Mouse (Mus musculus) left cerebral cortex, postnatal 25 days (tissue): ENCODE measurements around the gene Olfr639. TPM values are rescaled to one million over a fixed set of nuclear protein-coding genes. Genes with fewer than 3 reads are reported as not detected.
"Not testable (repeated sequence)": the region's sequence is repeated elsewhere in the genome, so short reads cannot be mapped to it uniquely, and the experiment has no call there.

Experiments
- DNase-seq, 2 experiments: peaks; one replicate each; pipeline ENCODE4 v3.0.0; 2022; ENCODE audit warnings: low spot score in 2 of 2, mixed read lengths in 1 of 2
- intact Hi-C: fragments of 180-260 bp; cut with DNase I; formaldehyde crosslinking; loops from one replicate; pipeline ENCODE4 v1.15.1; 2025
- total RNA-seq, 2 experiments: library from RNA; stranded (reverse); gene quantifications; 2 replicates each; pipeline ENCODE4 v1.2.3; 2021

Olfr639 gene
- total RNA-seq, result under 1 TPM; 0.07 to 0.16 TPM

DNA sequence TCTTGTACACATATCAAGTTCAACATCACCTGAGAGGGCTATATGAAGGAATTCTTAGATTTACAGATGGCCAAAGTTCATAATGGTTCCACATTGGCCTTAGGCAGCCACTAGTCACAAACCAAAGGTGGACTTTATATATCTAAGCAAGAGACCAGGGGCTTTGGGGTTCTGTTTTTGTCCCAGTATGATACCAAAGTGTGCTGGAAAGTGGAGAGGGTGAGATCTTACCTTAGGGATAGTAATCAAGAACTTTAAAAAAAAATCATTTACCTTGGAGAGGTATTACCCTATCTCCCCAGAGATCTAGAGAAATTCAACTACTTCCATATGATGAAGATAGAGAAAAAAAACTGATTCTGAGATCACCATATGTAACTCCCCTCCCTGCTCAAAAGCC, at the start of gene Olfr639:
Gene Olfr639, minus strand, starts transcription at position 101 of the 400 bp plus-strand sequence.
- intact Hi-C loops, result no loop called here
- no peak for DNase-seq

- DNase-seq, result no peak
- intact Hi-C loops, result no loop called here
Observed at GRCm38 (mm10) chr7:104061345-104061744, 44.2 kb upstream of the Olfr639 start, which contains the start of gene 4930516K23Rik. TSS of gene 4930516K23Rik (minus strand) at chr7:104061445.

- intact Hi-C loops, result no loop called here
Observed at GRCm38 (mm10) chr7:104059215-104059614, 42.1 kb upstream of the Olfr639 start.

GRCm38 (mm10) chr7:104052566-104052965, 35.5 kb upstream of the Olfr639 start, which contains the start of gene Olfr642:
TSS of gene Olfr642 (minus strand) at chr7:104052666.
- intact Hi-C loops, result no loop called here

More at GRCm38 (mm10) chr7:104059215-104059614, 42.1 kb upstream of the Olfr639 start:
- no peak for DNase-seq

DNA sequence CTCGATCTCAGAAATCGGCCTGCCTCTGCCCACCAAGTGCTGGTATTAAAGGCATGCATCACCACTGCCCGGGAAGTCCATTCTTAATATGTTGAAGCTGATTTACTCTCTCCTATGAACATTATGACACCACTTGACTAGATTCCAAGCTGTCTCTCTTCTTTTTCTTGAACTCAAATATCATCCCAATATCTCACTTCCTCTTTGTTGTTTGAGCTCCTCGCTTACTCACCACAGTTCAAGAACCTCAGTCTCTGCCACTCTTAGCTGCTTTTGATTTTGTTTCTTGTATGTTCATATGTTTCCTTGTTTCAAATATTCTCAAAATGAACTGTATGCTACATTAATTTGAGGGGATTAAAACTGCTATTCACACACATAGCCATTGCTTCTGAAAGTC, 33.6 kb upstream of the Olfr639 start:
- intact Hi-C loops, result no loop called here
- no peak for DNase-seq

More at GRCm38 (mm10) chr7:104052566-104052965, 35.5 kb upstream of the Olfr639 start, which contains the start of gene Olfr642:
- no peak for DNase-seq

DNA sequence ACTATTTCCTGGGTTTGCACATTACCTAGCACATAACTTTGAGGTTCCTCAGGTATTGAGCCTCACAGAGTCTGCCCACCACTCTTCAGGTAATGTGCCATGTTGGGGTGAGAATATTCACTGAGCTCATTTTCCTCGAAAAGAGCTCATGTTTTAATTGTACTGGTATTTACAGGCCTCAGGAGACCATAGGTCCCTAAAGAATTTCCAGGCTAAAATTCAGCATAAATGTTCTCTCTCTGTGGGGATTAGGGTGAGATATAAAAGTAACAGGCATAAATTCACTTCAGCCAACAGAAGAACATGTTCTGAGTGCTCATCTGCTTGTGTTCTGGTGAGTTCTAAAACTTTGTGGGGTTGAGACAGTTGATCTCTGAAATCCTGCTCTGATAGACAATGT, 18.0 kb upstream of the Olfr639 start, which contains the start of gene Olfr641:
Gene Olfr641, plus strand, starts transcription at position 301 of the 400 bp plus-strand sequence.
- no peak for DNase-seq
- intact Hi-C loops, result no loop called here

GRCm38 (mm10) chr7:104026978-104027377, 9.9 kb upstream of the Olfr639 start:
- no peak for DNase-seq
- intact Hi-C loops, result no loop called here

DNA sequence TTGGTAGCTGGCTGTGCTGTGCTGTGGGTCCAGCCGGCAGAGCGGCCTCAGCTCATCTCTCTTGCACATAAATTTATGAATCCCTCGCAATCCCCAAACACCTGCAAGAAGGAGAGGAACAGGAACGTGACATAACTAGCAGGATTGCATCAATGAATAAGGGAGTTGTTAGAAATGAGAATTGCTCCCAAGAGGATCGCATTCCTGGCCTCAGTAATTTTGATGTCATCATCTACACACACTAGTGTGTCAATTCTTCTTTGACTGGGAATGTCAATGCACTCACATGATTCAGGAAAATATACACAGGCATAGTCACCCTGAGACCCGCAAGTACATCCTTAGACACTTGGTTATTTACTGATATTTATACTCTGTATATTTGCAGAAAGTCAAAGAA, 8.4 kb upstream of the Olfr639 start, which contains the start of gene Olfr640:
Gene Olfr640, minus strand, starts transcription at position 101 of the 400 bp plus-strand sequence.
- no peak for DNase-seq
- intact Hi-C loops, result no loop called here

GRCm38 (mm10) chr7:104021651-104022050, 4.5 kb upstream of the Olfr639 start:
- intact Hi-C loops, result no loop called here
- DNase-seq, result no peak

- intact Hi-C loops, result no loop called here
- no peak for DNase-seq
Observed at GRCm38 (mm10) chr7:104018953-104019352, 1.9 kb upstream of the Olfr639 start.

GRCm38 (mm10) chr7:103999124-103999523, 18.0 kb downstream of the Olfr639 start:
- no peak for DNase-seq
- intact Hi-C loops, result no loop called here

GRCm38 (mm10) chr7:103998446-103998845, 18.7 kb downstream of the Olfr639 start, which contains the start of gene Olfr638:
TSS of gene Olfr638 (plus strand) at chr7:103998746.
- DNase-seq, result no peak
- intact Hi-C loops, result no loop called here

DNA sequence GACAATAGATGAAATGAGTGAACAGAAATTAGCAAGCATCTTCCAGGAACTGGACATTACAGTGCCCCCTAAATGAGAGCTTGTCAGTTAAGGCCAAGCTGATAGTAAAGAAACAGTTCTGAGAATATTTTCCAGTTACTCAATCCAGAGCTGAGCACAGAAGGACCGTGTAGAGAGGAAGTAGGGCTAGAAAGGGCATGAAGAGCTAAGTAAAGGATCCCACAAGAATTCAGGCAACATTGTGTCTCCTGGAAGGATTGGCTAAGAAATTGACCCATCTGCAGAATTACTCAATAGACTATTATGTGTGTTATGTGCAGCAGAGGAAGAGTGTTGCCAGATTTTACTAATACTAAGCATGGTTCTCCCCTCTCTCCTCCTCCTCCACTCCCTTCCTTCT, 45.3 kb downstream of the Olfr639 start:
- DNase-seq, result no peak
- intact Hi-C loops, result no loop called here

GRCm38 (mm10) chr7:103970852-103971251, 46.3 kb downstream of the Olfr639 start, which contains the start of gene Olfr635:
TSS of gene Olfr635 (plus strand) at chr7:103971152.
- DNase-seq, result no peak
- intact Hi-C loops, result no loop called here

- intact Hi-C loops, result not testable (repeated sequence)
Observed at GRCm38 (mm10) chr7:103966873-103967272, 50.2 kb downstream of the Olfr639 start.

More at GRCm38 (mm10) chr7:103966873-103967272, 50.2 kb downstream of the Olfr639 start:
- not testable (repeated sequence) for DNase-seq

Other genes starting within 250 kb of the Olfr639 start
- gene Olfr69, start 245.7 kb downstream of the Olfr639 start, total RNA-seq, result not detected
- gene Olfr68, start 237.6 kb downstream of the Olfr639 start, total RNA-seq, result not detected
- gene Olfr67, start 225.5 kb downstream of the Olfr639 start, total RNA-seq, result not detected
- 10 to 100 TPM; 78.9 to 84.4 TPM for gene Hbb-bt, start 203.3 kb downstream of the Olfr639 start, total RNA-seq
- gene Hbb-bs, start 189.2 kb downstream of the Olfr639 start, total RNA-seq, result 100 to 1,000 TPM; 511 to 567 TPM
- gene Hbb-bh2, start 176.8 kb downstream of the Olfr639 start, total RNA-seq, result not detected
- gene Hbb-bh1, start 174.1 kb downstream of the Olfr639 start, total RNA-seq, result not detected
- gene Hbb-y, start 164.1 kb downstream of the Olfr639 start, total RNA-seq, result not detected
- not detected for gene Olfr66, start 131.1 kb downstream of the Olfr639 start, total RNA-seq
- not detected for gene Olfr64, start 122.8 kb downstream of the Olfr639 start, total RNA-seq
- gene Olfr65, start 113.8 kb downstream of the Olfr639 start, total RNA-seq, result not detected
- gene Olfr631, start 88.5 kb downstream of the Olfr639 start, total RNA-seq, result not detected
- gene Olfr632, start 83.0 kb downstream of the Olfr639 start, total RNA-seq, result not detected
- not detected for gene Olfr633, start 72.9 kb downstream of the Olfr639 start, total RNA-seq
- under 1 TPM; 0.05 to 0.07 TPM for gene Olfr635, start 46.2 kb downstream of the Olfr639 start, total RNA-seq
- not detected for gene Olfr638, start 18.6 kb downstream of the Olfr639 start, total RNA-seq
- gene Olfr640, start 8.3 kb upstream of the Olfr639 start, total RNA-seq, result not detected
- not detected for gene Olfr641, start 18.1 kb upstream of the Olfr639 start, total RNA-seq
- gene Olfr642, start 35.4 kb upstream of the Olfr639 start, total RNA-seq, result not detected
- not detected for gene 4930516K23Rik, start 44.1 kb upstream of the Olfr639 start, total RNA-seq
- gene Olfr644, start 54.6 kb upstream of the Olfr639 start, total RNA-seq, result not detected
- not detected for gene Olfr645, start 68.2 kb upstream of the Olfr639 start, total RNA-seq
- under 1 TPM in 1 of 2 experiments, not detected in 1; 0.14 TPM for gene Olfr646, start 87.6 kb upstream of the Olfr639 start, total RNA-seq
- not detected for gene Ubqln5, start 112.5 kb upstream of the Olfr639 start, total RNA-seq
- not detected for gene Olfr643, start 120.1 kb upstream of the Olfr639 start, total RNA-seq
- not detected for gene Ubqln3, start 126.0 kb upstream of the Olfr639 start, total RNA-seq
- not detected for gene Ubqlnl, start 133.3 kb upstream of the Olfr639 start, total RNA-seq
- gene Olfm5, start 147.5 kb upstream of the Olfr639 start, total RNA-seq, result not detected
- under 1 TPM; 0.41 to 0.55 TPM for gene Olfr648, start 166.1 kb upstream of the Olfr639 start, total RNA-seq
- gene Olfr649, start 178.7 kb upstream of the Olfr639 start, total RNA-seq, result not detected
- gene Trim6, start 201.5 kb upstream of the Olfr639 start, total RNA-seq, result under 1 TPM; 0.34 to 0.55 TPM
- gene Trim34a, start 227.2 kb upstream of the Olfr639 start, total RNA-seq, result 1 to 10 TPM; 1.4 to 1.5 TPM